Mouse (Mus musculus): Measurements from ENCODE around the gene Pcf11. TPM values are rescaled to one million over a fixed set of nuclear protein-coding genes. Genes with fewer than 3 reads are reported as not detected.

The Pcf11 gene
- 23.5 TPM for polyA plus RNA-seq (2014; fragmentation: Illumina TruSeq; extraction: RNeasy Lipid Tissue Mini Kit (QIAGEN cat#74804); ENCODE audit: low read depth, low replicate concordance)

DNA sequence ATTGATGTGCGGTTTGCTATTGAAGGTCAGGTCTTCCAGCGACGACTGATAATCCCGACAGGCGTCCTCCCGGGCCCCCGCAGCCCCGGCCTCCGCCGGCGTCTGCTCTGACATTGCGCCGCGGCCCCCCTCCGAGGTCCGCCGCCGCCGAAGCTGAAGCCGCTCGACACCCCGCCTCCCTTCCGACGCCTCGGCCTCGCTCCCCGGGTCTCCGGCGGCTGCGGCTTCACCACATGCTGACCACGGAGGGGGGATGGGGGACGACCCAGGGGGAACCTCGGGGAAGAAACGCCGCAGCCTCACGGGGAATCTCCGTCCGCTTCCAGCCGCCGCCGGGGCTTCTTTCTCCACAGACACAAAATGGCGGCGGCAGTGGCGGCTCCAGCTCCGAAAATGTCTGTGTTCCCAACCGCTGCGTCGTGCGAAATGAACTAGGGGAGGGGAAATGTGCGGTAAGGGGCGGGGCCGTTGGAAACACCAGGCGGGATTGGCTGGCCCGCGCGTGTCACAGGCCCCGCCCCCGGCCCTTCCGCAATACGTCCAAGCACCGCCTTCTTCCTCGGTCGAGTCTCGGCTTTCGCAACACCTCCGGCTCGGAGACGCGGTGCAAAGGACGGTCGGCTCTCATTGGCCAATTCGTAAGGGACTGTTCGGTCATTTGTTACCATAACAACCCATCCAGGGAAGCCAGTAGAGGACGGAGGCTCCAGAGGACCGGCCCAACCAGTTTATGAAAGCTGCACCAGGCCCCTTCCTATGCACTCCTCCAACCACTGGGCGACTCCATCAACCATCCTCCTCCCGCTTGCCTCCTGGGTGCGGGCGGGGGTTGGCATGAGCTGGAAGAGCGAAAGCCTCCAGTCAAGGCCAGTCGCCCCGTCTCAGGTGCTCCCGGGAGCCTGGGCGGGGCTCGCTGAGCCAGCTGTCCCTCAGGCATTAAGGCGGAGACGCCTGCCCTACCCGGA is at the start of gene Pcf11:
Gene Pcf11, minus strand, starts transcription at position 428 of the 965 bp plus-strand sequence.

DNA sequence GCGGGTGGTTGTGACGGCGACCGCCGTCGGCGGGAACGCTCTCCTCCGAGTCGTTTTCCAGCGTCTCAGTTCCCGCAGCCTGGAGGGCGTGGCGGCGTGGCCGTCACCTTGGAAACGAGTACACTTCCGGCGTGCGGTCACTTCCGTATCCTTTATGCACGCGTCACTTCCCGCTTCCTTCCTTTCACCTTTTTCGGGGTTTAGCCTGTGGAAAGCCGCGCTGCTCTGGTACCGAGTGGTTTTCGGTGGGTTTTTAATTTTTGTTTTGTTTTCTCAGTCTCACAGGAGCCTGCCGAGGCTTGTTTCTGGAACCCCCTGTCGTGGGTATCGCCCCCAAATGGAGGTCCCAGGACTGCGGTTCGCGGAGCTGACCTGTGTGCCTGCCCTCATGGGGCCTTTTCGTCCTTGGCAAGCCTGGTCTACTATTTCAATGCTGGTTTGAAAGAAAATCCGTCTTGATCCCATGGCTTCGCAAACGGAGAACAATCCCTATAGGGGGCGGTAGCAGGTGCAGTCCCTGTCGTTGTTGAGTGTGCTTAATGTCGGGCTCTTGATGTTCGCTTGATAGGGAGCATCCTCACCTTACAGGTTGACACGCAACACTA is 32.6 kb downstream of the Pcf11 start, which contains the start of gene Ankrd42:
Gene Ankrd42, minus strand, starts transcription at position 122 of the 605 bp plus-strand sequence.

Other genes starting within 250 kb of the Pcf11 start
- gene Ccdc90b, start 108.8 kb downstream of the Pcf11 start, polyA plus RNA-seq (2014; fragmentation: Illumina TruSeq; extraction: RNeasy Lipid Tissue Mini Kit (QIAGEN cat#74804); ENCODE audit: low read depth, low replicate concordance), result 46.4 TPM
- 0.65 TPM for gene Ankrd42, start 32.8 kb downstream of the Pcf11 start, polyA plus RNA-seq (2014; fragmentation: Illumina TruSeq; extraction: RNeasy Lipid Tissue Mini Kit (QIAGEN cat#74804); ENCODE audit: low read depth, low replicate concordance)
- gene Rab30, start 71.7 kb upstream of the Pcf11 start, polyA plus RNA-seq (2014; fragmentation: Illumina TruSeq; extraction: RNeasy Lipid Tissue Mini Kit (QIAGEN cat#74804); ENCODE audit: low read depth, low replicate concordance), result 6.9 TPM
- gene Ddias, start 204.3 kb upstream of the Pcf11 start, polyA plus RNA-seq (2014; fragmentation: Illumina TruSeq; extraction: RNeasy Lipid Tissue Mini Kit (QIAGEN cat#74804); ENCODE audit: low read depth, low replicate concordance), result 0.21 TPM
- 7.8 TPM for gene Prcp, start 204.5 kb upstream of the Pcf11 start, polyA plus RNA-seq (2014; fragmentation: Illumina TruSeq; extraction: RNeasy Lipid Tissue Mini Kit (QIAGEN cat#74804); ENCODE audit: low read depth, low replicate concordance)